Mouse (Mus musculus): ENCODE results near the gene Olfr665. TPM values are rescaled to one million over a fixed set of nuclear protein-coding genes. Genes with fewer than 3 reads are reported as not detected.
"Not testable (repeated sequence)": the region's sequence is repeated elsewhere in the genome, so short reads cannot be mapped to it uniquely, and the experiment has no call there.

Gene Olfr665
- polyA plus RNA-seq (2012; rRNA removed), result not detected in 2 replicates
- polyA plus RNA-seq (2014; fragmentation: Nextera tagmentation; extraction: Ambion mirVana), result not detected in 2 replicates

GRCm38 (mm10) chr7:104877731-104878130 is at the start of gene Olfr665:
Gene Olfr665 (plus strand): TSS chr7:104878031.
- Histone ChIP-seq H3K9me3 (ENCODE audit: control insufficient read depth, low read length) (no peaks in the 10 kb centered on the region), H3K4me3 (ENCODE audit: insufficient read depth in 1 of 2, low read depth in 2 of 2, low read length in 2 of 2) (no peak within 1 kb of the TSS), H3K4me2 (ENCODE audit: low read depth) (no peak within 1 kb of the TSS), H3K4me1 (replicated peaks; ENCODE audit: control insufficient read depth in 2 of 2, insufficient read depth in 2 of 2, low read length in 1 of 2) (no peaks in the 10 kb centered on the region), H3K27ac (no peak within 1 kb of the TSS), H3K9ac (replicated peaks) (no peak within 1 kb of the TSS), H3K36me3 (replicated peaks; ENCODE audit: control insufficient read depth, insufficient read depth, low read depth) (no peaks in the 10 kb centered on the region), H3K27me3 (ENCODE audit: control insufficient read depth, insufficient read depth, low read length) (no peaks in the 10 kb centered on the region)
- ATAC-seq (ENCODE audit: insufficient read depth), result no peak
- WGBS (ENCODE audit: insufficient replicate concordance), result 13% methylated on average over 1 of the region's 1 CpGs
- no peak for TF ChIP-seq EP300 (IDR thresholded peaks at IDR 0.05; ENCODE audit: low read depth)
- no peak for TF ChIP-seq CTCF (IDR thresholded peaks at IDR 0.05; ENCODE audit: low read depth)
- DNase-seq (ENCODE audit: low read depth in 3 of 3, low spot score in 3 of 3), result no peak

GRCm38 (mm10) chr7:104842503-104842902 is 35.3 kb upstream of the Olfr665 start, which contains the start of gene Usp17lb:
Gene Usp17lb (minus strand): TSS chr7:104842603.
- no peaks in the 10 kb centered on the region for H3K36me3 ChIP-seq (replicated peaks; ENCODE audit: control insufficient read depth, insufficient read depth, low read depth)
- no peaks in the 10 kb centered on the region for H3K9me3 ChIP-seq (ENCODE audit: control insufficient read depth, low read length)
- no peaks in the 10 kb centered on the region for H3K27me3 ChIP-seq (ENCODE audit: control insufficient read depth, insufficient read depth, low read length)
- no peak within 1 kb of the TSS for H3K9ac ChIP-seq (replicated peaks)
- DNase-seq (ENCODE audit: low read depth in 3 of 3, low spot score in 3 of 3), result no peak
- no peak for ATAC-seq (ENCODE audit: insufficient read depth)
- TF ChIP-seq CTCF (IDR thresholded peaks at IDR 0.05; ENCODE audit: low read depth), result no peak
- no peak for TF ChIP-seq EP300 (IDR thresholded peaks at IDR 0.05; ENCODE audit: low read depth)
- no peaks in the 10 kb centered on the region for H3K4me1 ChIP-seq (replicated peaks; ENCODE audit: control insufficient read depth in 2 of 2, insufficient read depth in 2 of 2, low read length in 1 of 2)
- no peak within 1 kb of the TSS for H3K4me3 ChIP-seq (ENCODE audit: insufficient read depth in 1 of 2, low read depth in 2 of 2, low read length in 2 of 2)
- 42% methylated on average over 1 of the region's 1 CpGs for WGBS (ENCODE audit: insufficient replicate concordance)
- H3K4me2 ChIP-seq (ENCODE audit: low read depth), result no peak within 1 kb of the TSS
- H3K27ac ChIP-seq, result no peak within 1 kb of the TSS

GRCm38 (mm10) chr7:104843731-104844287 is 34.0 kb upstream of the Olfr665 start:
- Histone ChIP-seq H3K27ac (no peak overlapping the region), H3K9ac (replicated peaks) (no peak overlapping the region), H3K36me3 (replicated peaks; ENCODE audit: control insufficient read depth, insufficient read depth, low read depth) (no peaks in the 10 kb centered on the region), H3K4me1 (replicated peaks; ENCODE audit: control insufficient read depth in 2 of 2, insufficient read depth in 2 of 2, low read length in 1 of 2) (no peaks in the 10 kb centered on the region), H3K9me3 (ENCODE audit: control insufficient read depth, low read length) (no peaks in the 10 kb centered on the region), H3K4me3 (ENCODE audit: insufficient read depth in 1 of 2, low read depth in 2 of 2, low read length in 2 of 2) (no peak overlapping the region), H3K27me3 (ENCODE audit: control insufficient read depth, insufficient read depth, low read length) (no peaks in the 10 kb centered on the region), H3K4me2 (ENCODE audit: low read depth) (no peak overlapping the region)
- TF ChIP-seq EP300 (IDR thresholded peaks at IDR 0.05; ENCODE audit: low read depth) (no peak), CTCF (IDR thresholded peaks at IDR 0.05; ENCODE audit: low read depth) (no peak)
- no peak for DNase-seq (ENCODE audit: low read depth in 3 of 3, low spot score in 3 of 3)
- 55% methylated on average over 1 of the region's 1 CpGs for WGBS (ENCODE audit: insufficient replicate concordance)
- ATAC-seq (ENCODE audit: insufficient read depth), result no peak

GRCm38 (mm10) chr7:104851546-104851945 is 26.3 kb upstream of the Olfr665 start:
- not testable (repeated sequence) for H3K27ac ChIP-seq; DNase-seq (ENCODE audit: low read depth in 3 of 3, low spot score in 3 of 3); ATAC-seq (ENCODE audit: insufficient read depth); H3K9me3 ChIP-seq (ENCODE audit: control insufficient read depth, low read length); H3K27me3 ChIP-seq (ENCODE audit: control insufficient read depth, insufficient read depth, low read length); H3K4me1 ChIP-seq (replicated peaks; ENCODE audit: control insufficient read depth in 2 of 2, insufficient read depth in 2 of 2, low read length in 1 of 2); H3K4me3 ChIP-seq (ENCODE audit: insufficient read depth in 1 of 2, low read depth in 2 of 2, low read length in 2 of 2); H3K9ac ChIP-seq (replicated peaks); H3K36me3 ChIP-seq (replicated peaks; ENCODE audit: control insufficient read depth, insufficient read depth, low read depth); H3K4me2 ChIP-seq (ENCODE audit: low read depth)
- WGBS (ENCODE audit: insufficient replicate concordance), result 65% methylated on average over 2 of the region's 2 CpGs

- no peak overlapping the region for H3K4me3 ChIP-seq (ENCODE audit: insufficient read depth in 1 of 2, low read depth in 2 of 2, low read length in 2 of 2)
Measured at GRCm38 (mm10) chr7:104855248-104855750, 22.5 kb upstream of the Olfr665 start.

DNA sequence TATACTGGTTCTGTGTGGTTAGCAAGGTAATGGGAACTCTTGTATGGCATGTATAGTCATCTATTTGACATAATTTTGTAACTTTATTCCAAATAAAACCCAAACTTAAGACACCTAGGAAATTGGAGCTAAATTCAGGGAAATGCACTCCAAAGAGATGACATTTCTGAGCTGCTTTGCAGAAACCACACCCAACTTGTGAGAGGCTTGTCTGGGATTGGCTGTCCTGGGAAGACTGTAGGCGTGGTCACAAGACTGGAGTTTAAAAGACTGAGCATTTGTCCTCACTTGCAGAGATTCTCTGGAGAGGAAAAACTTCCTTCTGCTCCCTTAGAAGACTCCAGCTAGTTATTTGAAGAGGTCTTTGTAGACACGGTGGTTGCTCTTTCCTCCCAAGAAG is 21.1 kb upstream of the Olfr665 start, which contains the start of gene Usp17la:
Gene Usp17la (plus strand): TSS at position 301 of the 400 bp plus-strand sequence.
- H3K4me3 ChIP-seq (ENCODE audit: insufficient read depth in 1 of 2, low read depth in 2 of 2, low read length in 2 of 2); H3K27ac ChIP-seq; DNase-seq (ENCODE audit: low read depth in 3 of 3, low spot score in 3 of 3); H3K9ac ChIP-seq (replicated peaks); H3K36me3 ChIP-seq (replicated peaks; ENCODE audit: control insufficient read depth, insufficient read depth, low read depth); H3K27me3 ChIP-seq (ENCODE audit: control insufficient read depth, insufficient read depth, low read length); H3K4me1 ChIP-seq (replicated peaks; ENCODE audit: control insufficient read depth in 2 of 2, insufficient read depth in 2 of 2, low read length in 1 of 2); H3K9me3 ChIP-seq (ENCODE audit: control insufficient read depth, low read length); H3K4me2 ChIP-seq (ENCODE audit: low read depth); ATAC-seq (ENCODE audit: insufficient read depth): not testable (repeated sequence)
- 57% methylated on average over 2 of the region's 2 CpGs for whole genome bisulfite sequencing (ENCODE audit: insufficient replicate concordance)

More at GRCm38 (mm10) chr7:104855248-104855750, 22.5 kb upstream of the Olfr665 start:
- DNase-seq (ENCODE audit: low read depth in 3 of 3, low spot score in 3 of 3) (no peak), ATAC-seq (ENCODE audit: insufficient read depth) (no peak)
- no peaks in the 10 kb centered on the region for H3K27me3 ChIP-seq (ENCODE audit: control insufficient read depth, insufficient read depth, low read length)
- H3K36me3 ChIP-seq (replicated peaks; ENCODE audit: control insufficient read depth, insufficient read depth, low read depth), result no peaks in the 10 kb centered on the region
- 50% methylated on average over 3 of the region's 3 CpGs for WGBS (ENCODE audit: insufficient replicate concordance)
- H3K9me3 ChIP-seq (ENCODE audit: control insufficient read depth, low read length), result no peaks in the 10 kb centered on the region
- no peak overlapping the region for H3K27ac ChIP-seq
- TF ChIP-seq CTCF (IDR thresholded peaks at IDR 0.05; ENCODE audit: low read depth) (no peak), EP300 (IDR thresholded peaks at IDR 0.05; ENCODE audit: low read depth) (no peak)
- H3K4me1 ChIP-seq (replicated peaks; ENCODE audit: control insufficient read depth in 2 of 2, insufficient read depth in 2 of 2, low read length in 1 of 2), result no peaks in the 10 kb centered on the region
- no peak overlapping the region for H3K9ac ChIP-seq (replicated peaks)
- no peak overlapping the region for H3K4me2 ChIP-seq (ENCODE audit: low read depth)

All from liver, embryonic 14.5 days (tissue).